Mouse (Mus musculus) cerebellum, adult 2 months (tissue): Measurements from ENCODE around the gene P3h1. TPM values are rescaled to one million over a fixed set of nuclear protein-coding genes. Genes with fewer than 3 reads are reported as not detected.
A peak's percentile ranks its signal among the peaks of the same experiment; 100 is the strongest.

Source experiments
- DNase-seq, 2 experiments: peaks; one replicate each; pipeline ENCODE4 v3.0.0; 2021
- H3K27ac ChIP-seq: fragments of 200-500 bp; 2 replicates; pipeline ENCODE4 v1.5.1; 2012; ENCODE audit warnings: low read length, control low read depth, inconsistent platforms; ENCODE audit not compliant: insufficient read depth
- H3K27me3 ChIP-seq: fragments of 200-500 bp; 2 replicates; pipeline ENCODE4 v1.6.1; 2012; ENCODE audit warnings: inconsistent platforms, mild to moderate bottlenecking, low read length, moderate library complexity; ENCODE audit not compliant: control insufficient read depth, insufficient read depth
- H3K4me1 ChIP-seq: fragments of 200-500 bp; 2 replicates; pipeline ENCODE4 v1.6.1; 2011; ENCODE audit warnings: low read length; ENCODE audit not compliant: control insufficient read depth, insufficient read depth
- H3K4me3 ChIP-seq: fragments of 200-500 bp; replicated peaks from 2 replicates; pipeline ENCODE3; 2011; ENCODE audit warnings: mild to moderate bottlenecking, low read depth, low read length, control low read depth; ENCODE audit not compliant: insufficient read depth
- CTCF ChIP-seq: fragments of 200-500 bp; IDR thresholded peaks from 2 replicates; pipeline ENCODE4 v1.5.1; 2011; ENCODE audit warnings: low read depth, mild to moderate bottlenecking, control low read depth, low read length, moderate library complexity, borderline replicate concordance; ENCODE audit not compliant: insufficient read depth
- POLR2A ChIP-seq: fragments of 200-500 bp; IDR thresholded peaks from 2 replicates; pipeline ENCODE4 v1.6.1; 2011; ENCODE audit warnings: low read length, control low read depth, borderline replicate concordance; ENCODE audit not compliant: insufficient read depth
- WGBS: fragments of 180-500 bp; shearing (Covaris S2); methylation state at CpG from one replicate; pipeline ENCODE4 v1.1.7; 2018; 5-methylcytosine and 5-hydroxymethylcytosine counted together
- polyA plus RNA-seq: library from polyadenylated mRNA; depleted of rRNA; stranded (reverse); fragments of >200 nt; gene quantifications from 2 replicates; pipeline ENCODE4 v1.2.3, GENCODE M21; 2012

P3h1 gene
- polyA plus RNA-seq, 1 experiment = 12.3 TPM

DNA sequence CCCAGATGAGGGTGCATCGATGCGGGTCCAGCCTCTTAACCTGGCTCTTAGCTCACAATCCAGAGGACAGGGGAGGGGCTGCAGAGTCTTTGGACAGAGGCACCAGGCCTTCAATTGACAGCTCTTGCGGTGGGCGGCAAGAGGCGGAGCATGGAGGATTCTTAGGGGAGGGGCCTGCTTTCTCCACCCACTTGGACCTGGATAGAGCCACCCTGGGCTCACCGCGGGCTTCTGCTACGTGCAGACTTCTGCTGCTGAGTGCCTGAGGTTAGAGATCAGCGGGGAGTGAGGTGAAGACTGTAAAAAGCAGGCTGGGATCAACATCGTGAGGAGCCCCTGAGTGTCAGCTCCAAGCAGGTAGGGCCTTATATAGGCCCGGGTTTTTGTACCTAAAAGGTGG is 14.5 kb upstream of the P3h1 start, which contains the start of gene Tmem269:
Gene Tmem269, minus strand, starts transcription at position 49 of the 400 bp plus-strand sequence.
- 20% methylated on average over 11 of the region's 11 CpGs for WGBS
- DNase-seq = no peak
- Histone ChIP-seq H3K27ac (no peak within 1 kb of the TSS), H3K4me3 (no peak within 1 kb of the TSS), H3K4me1 (no peaks in the 10 kb centered on the region; the same call in 1 of the 2 replicates), H3K27me3 (no peaks in the 10 kb centered on the region)
- TF ChIP-seq POLR2A (no peak), CTCF (no peak)

DNA sequence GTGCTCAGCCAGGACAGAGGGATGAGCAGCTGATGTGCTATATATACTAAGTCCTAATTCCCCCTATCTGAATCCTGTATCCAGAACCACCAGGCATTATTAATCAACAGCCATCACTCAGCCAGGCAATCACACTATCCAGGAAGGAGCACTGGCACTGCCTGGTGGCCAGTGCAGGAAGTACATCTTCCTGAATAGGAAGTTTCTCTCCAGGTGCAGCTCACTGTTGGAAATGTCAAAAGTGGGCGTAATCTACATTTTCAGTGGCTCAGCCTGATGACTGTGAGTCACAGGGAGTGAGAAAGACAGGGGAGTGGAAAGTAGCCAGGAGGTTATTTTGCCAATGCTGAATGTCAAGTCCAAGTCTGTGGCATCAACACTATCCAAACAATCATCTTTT is 9.0 kb upstream of the P3h1 start:
- peak; percentile 38 to 53 for DNase-seq
- WGBS = 11% methylated on average over 1 of the region's 1 CpGs
- TF ChIP-seq POLR2A (no peak), CTCF (peak; percentile 67)

DNA sequence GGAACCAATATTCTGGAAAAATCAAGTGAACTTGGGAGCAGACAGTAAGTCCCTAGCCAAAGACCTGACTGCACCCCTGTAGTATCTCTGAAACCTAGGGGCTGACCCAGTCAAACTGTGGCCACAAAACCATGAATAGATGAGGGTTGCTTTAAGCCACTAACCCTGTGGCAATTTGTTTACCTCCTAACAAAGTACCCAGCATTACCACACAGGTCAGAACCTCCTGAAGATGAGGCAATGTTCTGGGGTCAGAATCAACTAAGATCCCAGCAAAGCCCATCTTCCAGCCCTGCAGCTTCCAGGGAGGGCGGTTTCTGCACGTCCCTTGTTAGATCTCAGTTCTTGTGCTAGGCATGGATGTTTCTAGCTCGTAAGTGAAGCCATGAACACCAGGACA is 8.2 kb upstream of the P3h1 start:
- Histone ChIP-seq H3K4me3 (no peak overlapping the region), H3K27ac (no peak overlapping the region), H3K27me3 (no peaks in the 10 kb centered on the region), H3K4me1 (no peaks in the 10 kb centered on the region)
- no peak for DNase-seq
- no peak for TF ChIP-seq CTCF
- no peak for TF ChIP-seq POLR2A
- WGBS = 96% methylated on average over 3 of the region's 3 CpGs

More for the DNA sequence above, 9.0 kb upstream of the P3h1 start:
- no peak overlapping the region for H3K4me3 ChIP-seq
- H3K4me1 ChIP-seq = no peaks in the 10 kb centered on the region
- H3K27ac ChIP-seq = no peak overlapping the region
- no peaks in the 10 kb centered on the region for H3K27me3 ChIP-seq

DNA sequence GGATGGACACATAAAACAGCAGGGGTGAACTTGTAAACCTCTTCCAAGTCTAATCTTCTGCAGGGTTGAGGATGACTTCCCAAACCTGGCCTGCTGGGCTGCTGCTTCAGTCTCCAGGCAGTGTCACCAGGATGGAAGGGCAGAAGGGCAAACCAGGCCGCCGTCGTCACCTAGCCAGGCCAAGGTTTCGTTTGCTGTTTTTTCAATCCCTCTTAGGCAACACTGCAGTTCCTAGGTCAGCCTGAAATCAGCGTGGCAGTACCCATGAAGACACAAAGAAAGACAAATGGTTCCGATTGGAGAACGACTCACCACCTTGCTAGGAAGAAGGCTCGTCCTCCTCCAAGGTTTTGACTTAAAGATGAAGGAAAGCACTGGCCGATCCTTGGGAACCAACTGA is 7.0 kb upstream of the P3h1 start:
- Histone ChIP-seq H3K27me3 (no peaks in the 10 kb centered on the region), H3K4me3 (no peak overlapping the region)
- 92% methylated on average over 9 of the region's 9 CpGs for WGBS

DNA sequence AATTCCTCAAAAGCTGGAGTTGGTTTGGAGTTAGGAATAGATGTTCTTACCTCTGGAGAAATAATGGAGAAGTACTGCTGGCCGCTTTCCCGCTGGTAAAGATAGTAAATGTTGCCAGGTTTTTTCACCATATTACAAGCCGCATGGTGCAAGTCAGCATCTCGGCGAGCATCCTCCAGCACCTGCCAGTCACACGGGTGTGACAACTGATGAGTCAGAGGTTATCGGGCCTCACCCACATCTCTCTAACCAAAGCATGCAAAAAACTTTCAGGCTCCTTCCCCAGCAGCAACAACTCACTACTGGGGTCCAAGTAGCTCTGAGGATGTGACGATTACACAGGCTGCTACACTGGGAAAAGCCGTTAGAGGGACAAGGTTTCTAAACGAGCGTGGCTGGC is 6.0 kb upstream of the P3h1 start:
- DNase-seq = no peak
- no peak overlapping the region for H3K4me3 ChIP-seq
- no peak for TF ChIP-seq POLR2A
- no peak for TF ChIP-seq CTCF
- no peak overlapping the region for H3K27ac ChIP-seq
- H3K4me1 ChIP-seq = no peaks in the 10 kb centered on the region
- WGBS = 90% methylated on average over 11 of the region's 11 CpGs
- no peaks in the 10 kb centered on the region for H3K27me3 ChIP-seq

More for the DNA sequence above, 7.0 kb upstream of the P3h1 start:
- Histone ChIP-seq H3K4me1 (no peaks in the 10 kb centered on the region), H3K27ac (no peak overlapping the region)
- no peak for TF ChIP-seq CTCF
- no peak for TF ChIP-seq POLR2A
- DNase-seq = no peak

DNA sequence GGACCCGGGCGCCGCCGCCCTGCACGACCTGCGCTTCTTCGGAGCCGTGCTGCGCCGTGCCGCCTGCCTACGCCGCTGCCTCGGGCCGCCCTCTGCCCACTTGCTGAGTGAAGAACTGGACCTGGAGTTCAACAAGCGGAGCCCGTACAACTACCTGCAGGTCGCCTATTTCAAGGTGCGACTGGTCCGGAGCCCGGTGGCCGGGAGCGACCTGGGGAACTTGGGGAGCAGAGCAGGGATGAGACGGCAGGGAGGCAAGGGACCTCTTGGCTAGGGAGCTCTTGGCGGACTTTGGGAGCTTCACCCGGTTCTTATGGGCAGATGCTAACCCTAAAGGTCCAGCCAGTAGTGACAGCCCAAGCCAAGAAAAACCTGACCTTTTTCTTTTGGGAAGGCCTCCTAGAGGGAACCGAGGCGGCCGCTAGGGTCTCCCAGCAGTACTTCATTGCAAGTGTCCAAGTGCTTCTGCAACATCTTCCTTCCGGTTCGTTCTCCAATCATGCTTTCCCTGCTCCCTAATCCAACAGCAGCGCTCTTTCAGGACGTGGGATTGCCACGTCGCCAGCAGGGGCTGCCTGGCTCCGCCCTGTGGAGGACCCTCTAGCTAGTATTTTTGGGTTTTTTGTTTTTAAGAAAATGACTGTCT is 664 bp downstream of the P3h1 start:
- peak overlapping the region; percentile 34 for H3K27ac ChIP-seq
- H3K4me3 ChIP-seq = peak overlapping the region; percentile 60
- H3K4me1 ChIP-seq = no peaks in the 10 kb centered on the region
- no peaks in the 10 kb centered on the region for H3K27me3 ChIP-seq
- DNase-seq = peak in 1 of 2 experiments; percentile 34
- under 1% methylated on average over 36 of the region's 36 CpGs for WGBS
- TF ChIP-seq POLR2A (no peak), CTCF (0 out of 2 replicates have a peak, but pooled peaks have one; percentile 7)

DNA sequence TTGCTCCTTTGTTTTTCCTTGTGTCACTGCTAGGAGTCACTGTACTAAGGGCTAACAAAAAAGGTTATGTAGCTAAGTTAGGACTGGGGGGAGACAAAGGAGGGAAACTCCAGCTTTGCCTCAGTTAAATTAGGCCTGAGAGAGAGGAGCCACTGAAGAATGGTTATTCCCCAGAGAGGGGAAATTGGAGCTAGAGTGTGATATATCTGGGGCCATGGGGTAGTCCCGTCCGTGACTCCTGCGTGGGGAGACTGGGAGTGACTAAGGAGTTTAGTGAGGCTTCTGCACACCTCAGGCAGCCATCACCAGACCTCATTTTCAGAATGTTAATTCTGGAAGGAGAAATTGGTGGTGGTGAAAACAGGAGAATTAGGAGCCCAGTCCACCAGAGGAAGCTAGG is 1.6 kb downstream of the P3h1 start:
- TF ChIP-seq CTCF (no peak), POLR2A (no peak)
- Histone ChIP-seq H3K4me1 (no peaks in the 10 kb centered on the region), H3K4me3 (no peak overlapping the region), H3K27ac (no peak overlapping the region), H3K27me3 (no peaks in the 10 kb centered on the region)
- DNase-seq = no peak
- 95% methylated on average over 3 of the region's 3 CpGs for WGBS

DNA sequence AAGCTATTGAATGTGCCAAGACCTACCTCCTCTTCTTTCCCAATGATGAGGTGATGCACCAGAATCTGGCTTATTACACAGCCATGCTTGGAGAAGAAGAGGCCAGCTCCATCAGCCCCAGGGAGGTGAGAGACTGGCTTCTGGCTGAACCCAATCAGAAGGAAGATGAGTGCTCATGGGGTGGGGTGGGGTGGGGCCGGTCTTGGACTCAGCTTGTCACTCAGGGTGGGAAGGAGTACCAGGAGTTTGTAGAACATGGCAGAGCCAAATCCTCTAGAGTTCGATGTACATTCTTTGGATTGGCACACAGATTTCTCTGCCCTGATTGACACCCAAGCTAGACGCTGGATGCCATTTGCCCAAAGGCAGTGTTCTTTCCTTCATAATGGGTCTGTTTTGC is 5.9 kb downstream of the P3h1 start:
- Histone ChIP-seq H3K4me1 (no peaks in the 10 kb centered on the region), H3K4me3 (no peak overlapping the region), H3K27ac (no peak overlapping the region), H3K27me3 (no peaks in the 10 kb centered on the region)
- TF ChIP-seq CTCF = no peak
- no peak for TF ChIP-seq POLR2A
- WGBS = 62% methylated on average over 3 of the region's 3 CpGs
- no peak for DNase-seq
